Mouse (Mus musculus) NIH3T3 (cell line): ENCODE measurements around the gene Mfsd11.
"Not testable (repeated sequence)": the region's sequence is repeated elsewhere in the genome, so short reads cannot be mapped to it uniquely, and the experiment has no call there.

Source experiments
- DNase-seq: peaks from one replicate; pipeline ENCODE4 v3.0.0-alpha.2; 2012; ENCODE audit warnings: low read depth

The Mfsd11 gene

DNA sequence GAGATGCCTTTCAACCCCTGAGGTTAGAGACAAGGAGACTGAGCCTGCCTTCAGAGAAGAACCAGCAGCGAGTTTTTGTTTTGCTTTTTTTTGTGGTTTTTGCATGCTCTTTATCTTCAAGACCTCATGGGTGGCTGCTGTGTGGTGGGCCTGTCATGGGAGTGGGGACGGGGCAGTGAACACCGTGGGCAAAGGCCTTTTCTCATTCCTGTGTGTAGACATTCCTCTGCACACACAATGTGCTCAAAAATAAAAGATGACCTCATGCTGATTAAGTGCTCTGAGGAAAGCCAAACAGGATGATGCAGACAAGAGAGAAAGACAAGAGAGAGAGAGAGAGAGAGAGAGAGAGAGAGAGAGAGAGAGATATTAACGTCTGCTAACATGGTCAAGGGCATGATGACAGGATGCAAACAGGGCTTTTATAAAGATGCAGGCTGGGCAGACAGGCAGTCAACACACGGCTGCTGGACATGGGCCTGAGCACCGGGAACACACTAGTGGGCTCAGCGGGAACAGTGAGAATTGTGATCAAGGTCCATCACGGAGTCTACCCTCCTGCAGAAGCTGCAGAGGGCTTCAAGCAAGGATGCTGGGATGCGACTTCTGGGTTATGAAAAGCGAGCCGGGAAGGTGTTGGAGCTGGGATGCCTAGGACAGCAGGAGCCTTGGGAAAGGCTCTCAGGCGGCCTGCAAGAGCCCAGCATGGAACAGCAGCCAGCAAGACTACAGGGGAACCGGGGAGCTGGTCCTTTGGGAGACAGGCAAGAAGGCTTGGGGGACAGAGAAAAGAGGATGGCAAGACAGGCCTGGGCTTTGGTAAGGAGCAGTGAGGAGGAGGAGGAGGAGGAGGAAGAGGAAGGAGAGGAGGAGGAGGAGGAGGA, 30.9 kb upstream of the Mfsd11 start:
- DNase-seq: peak; percentile 71

DNA sequence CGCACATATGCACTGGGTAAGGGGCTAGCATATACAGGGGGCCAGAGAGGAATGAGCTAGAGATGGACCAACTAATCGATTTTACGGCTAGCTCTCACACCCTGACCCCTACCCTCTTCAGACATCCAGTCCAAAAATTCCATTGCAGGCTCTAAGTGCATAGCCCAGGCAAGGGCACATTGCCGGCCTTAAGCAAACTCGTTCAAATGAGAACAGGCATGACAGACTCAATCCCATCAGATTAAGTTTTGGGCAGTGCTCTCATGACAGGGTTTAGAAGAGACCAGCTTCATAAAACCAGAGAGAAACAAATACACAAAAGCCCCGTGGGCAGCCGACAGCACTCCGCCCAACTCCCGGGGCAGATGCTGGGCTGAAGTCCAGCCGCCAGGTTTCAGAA, 30.0 kb upstream of the Mfsd11 start:
- DNase-seq: peak; percentile 74

DNA sequence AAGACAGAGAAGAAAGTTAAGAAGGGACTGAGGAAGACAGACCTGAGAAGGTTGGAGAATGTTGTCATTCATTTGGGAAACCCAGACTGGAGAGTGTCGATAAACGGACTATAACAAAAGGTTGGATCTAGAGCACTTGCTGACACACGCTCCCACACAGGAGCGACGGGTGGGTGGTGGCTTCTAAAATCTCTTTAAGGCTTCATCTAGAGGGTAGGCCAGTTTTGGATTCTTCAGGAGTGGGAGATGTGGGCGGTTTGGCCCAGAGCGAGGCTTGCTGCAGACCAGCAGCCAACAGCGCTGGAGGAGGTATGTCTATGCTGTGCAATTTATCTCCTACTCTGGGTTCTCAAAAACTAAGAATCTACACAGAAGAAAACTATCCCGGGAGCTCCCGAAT, 29.6 kb upstream of the Mfsd11 start:
- DNase-seq: no peak

DNA sequence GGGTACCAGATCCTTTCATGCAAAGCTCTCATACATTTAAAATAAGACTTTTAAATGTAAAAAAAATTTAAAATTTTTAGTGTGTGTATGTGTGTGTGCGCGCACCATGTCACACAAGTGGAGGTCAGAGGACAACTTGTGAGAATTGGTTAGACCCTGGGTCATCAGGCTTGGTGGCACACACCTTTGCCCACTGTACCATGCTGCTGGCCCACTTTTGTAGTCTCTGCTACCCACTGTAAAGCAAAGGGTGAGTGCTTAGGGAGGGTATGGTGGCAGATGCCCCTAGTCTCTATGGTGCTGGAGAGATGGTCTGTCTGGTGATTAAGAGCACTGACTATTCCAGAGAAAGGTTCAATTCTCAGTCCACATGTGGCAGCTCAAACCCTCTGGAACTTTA, 29.0 kb upstream of the Mfsd11 start:
- DNase-seq: no peak

DNA sequence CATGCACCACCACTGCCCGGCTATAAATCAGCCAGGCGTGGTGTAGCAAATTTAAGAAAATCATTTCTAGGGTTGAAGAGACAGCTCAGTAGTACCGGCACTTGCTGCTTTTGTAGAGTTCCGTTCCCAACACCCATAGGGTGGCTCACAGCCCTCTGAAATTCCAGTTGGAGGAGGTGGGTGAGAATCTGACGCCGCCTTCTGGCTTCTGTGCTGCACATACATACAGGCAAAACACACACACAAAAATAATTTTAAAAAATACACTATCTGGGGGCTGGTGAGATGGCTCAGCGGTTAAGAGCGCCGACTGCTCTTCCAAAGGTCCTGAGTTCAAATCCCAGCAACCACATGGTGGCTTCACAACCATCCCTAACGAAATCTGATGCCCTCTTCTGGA, 28.4 kb upstream of the Mfsd11 start:
- not testable (repeated sequence) for DNase-seq

DNA sequence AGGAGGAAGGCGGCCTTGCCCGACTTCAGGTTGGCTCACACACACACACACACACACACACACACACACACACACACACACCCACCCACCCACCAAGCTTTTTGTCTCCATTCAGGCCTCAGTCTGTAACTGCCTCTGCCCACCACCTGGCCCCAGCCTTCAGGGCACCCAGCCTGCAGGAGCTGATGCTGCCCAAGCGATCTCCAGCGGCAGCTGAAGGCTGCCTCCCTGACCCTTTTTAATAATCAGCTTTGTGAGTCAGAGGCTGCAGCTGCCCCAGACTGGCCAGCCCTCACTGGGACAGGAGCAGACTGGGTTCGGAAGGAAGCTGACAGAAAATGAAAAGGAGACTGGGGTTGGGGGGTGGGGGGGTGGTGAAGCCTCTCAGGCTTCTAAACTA, 27.0 kb upstream of the Mfsd11 start:
- DNase-seq: peak; percentile 57

DNA sequence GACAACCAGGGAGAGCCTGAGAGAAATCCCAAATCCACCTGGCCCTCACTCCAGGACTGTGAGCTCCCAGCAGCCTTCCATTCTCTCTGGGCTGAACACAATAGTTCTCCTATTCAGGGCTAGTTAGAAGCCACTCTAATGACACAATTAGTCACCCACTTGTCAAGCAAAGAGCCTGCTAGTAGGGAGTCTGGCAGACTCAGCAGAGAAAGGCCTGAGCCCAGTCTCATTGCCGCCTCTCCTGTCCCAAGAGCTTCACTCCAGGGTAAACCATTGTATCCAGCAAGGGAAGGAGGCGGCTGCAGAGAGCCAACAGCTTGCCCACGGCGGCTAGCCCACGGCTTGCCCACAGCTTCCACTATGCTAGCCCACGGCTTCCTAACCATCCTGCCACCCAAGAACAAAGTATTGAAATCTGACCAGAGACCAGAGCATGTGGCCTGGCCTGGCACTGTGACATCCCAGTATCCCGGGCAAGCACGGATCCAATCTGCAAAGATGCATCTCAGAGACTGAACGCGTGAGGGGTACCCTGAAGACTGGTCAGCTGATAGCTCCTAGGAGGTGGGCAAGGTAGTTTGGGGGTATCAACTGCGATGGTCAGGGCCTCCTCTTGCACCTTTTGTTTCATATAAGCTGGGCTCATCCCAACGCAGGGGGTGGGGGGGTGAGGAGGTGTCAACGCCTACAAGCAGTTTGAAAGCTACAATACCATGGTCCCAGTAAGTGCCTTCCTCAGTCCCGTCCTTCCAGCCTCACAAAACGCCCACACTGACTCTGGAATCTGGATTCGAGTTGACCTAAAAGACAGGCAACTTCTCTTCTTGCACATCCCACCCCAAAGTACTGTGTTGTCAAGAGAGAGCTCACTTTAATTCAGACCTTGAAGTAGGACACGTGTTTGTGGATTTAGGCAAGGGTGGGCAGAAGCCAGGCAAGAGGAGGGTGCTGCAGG, 25.4 kb upstream of the Mfsd11 start:
- no peak for DNase-seq

DNA sequence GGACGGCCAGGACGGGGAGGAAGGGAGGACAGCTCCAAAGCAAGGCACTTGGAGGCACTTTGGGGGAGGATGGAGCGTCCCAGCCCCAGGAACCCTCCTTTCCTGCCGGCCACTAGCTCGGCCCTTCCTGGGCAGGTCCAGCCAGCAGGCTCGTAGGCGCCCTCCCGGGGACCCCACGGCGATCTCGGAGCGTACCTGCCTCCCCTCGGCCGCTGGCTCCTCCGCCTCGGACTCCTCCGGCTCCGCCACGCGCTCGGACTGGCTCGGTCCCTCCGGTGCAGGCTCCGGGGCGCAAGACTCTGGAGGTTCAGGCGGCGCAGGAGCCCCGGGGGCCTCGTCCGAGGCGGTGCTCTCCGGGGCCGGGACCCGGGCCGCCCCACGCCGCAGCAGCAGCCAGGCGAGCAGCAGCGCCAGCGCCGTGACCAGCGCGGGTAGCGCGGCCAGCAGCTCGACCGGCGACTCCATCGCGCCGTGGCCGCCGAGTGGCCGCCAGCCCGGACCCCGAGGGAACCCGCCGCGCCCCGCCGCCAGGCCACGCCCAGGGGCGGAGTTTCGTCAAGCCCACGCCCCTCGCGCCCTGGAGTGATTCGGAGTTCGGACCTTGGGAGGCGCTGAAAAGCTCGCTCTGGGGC, 24.6 kb upstream of the Mfsd11 start, which contains the start of gene Mxra7:
TSS of gene Mxra7 (minus strand) at position 513 of the 632 bp plus-strand sequence.
- peak; percentile 93 for DNase-seq

DNA sequence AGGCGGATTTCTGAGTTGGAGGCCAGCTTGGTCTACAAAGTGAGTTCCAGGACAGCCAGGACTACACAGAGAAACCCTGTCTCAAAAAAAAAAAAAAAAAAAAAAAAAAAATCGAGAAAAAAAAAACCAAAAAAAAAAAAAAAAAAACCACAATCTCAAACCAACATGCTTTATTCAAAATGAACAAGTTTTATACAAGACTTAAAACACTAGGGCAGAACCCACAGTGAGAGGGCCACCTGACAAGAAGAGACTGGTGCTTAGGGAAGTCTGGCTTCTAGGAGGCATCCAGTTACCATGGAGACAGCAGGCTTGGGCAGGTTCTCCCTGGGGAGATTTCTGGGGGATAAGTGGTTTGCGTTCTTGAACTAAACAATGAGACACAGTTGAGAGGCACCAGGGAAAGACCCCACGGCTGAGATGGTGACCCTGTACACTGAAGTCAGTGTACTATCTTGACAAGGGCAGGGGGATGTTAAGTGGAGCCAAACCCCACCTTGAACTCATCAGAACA, 20.0 kb upstream of the Mfsd11 start:
- no peak for DNase-seq

DNA sequence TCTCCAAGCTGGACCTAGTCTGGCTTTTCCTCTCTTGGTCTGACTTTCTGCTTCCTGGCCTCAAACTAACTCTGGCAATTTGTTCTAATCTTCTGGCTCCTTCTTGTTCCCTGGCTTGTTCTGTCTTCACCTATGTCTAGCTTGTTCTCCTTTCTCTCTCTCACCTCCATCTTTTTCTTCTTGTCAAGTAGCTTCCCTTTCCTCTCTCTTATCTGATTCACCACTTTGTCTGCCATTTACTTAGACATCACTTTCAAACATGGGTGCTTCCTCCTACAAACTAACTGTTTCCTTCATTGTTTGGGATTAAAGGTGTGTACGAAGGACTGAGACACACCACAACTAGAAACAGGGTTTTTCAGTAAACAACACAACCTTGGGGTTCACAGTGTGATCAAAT, 17.3 kb upstream of the Mfsd11 start:
- DNase-seq: no peak

DNA sequence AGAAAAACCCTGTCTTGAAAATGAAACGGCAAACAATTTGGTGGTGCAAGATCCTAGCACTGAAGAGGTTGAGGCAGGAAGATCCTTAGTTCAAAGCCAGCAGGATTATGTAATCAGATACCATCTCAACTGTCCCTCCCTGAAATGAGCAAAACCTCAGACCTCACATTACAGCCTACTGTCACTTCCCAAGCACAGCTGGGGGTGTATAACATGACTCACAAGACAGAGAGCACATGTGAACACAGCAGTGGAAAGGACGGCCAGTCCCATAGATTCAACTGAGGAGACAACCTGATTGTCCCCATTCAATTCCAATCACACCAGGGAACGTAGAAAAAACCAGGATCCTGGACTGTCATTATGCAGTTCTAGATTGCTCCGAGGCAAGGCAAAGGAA, 16.0 kb upstream of the Mfsd11 start:
- DNase-seq: no peak

DNA sequence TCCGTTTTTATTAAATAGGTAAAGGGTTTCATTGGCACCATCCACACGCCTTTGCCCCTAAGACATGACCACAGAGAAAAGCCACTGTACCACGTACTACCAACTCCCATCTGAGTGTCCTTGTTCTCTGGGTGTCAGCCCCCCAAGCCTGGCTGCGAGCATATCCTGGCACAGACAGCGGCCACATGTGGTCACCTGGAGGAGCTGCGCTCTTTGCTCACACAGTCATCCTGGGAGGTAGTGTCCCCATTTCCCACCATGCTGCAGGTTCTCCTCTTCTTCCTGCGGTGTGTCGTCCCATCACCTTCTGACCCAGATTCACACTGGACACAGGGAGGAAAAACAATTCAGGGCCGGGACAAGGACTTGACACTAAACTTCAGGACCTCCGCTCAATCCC, 14.8 kb upstream of the Mfsd11 start:
- DNase-seq: no peak

DNA sequence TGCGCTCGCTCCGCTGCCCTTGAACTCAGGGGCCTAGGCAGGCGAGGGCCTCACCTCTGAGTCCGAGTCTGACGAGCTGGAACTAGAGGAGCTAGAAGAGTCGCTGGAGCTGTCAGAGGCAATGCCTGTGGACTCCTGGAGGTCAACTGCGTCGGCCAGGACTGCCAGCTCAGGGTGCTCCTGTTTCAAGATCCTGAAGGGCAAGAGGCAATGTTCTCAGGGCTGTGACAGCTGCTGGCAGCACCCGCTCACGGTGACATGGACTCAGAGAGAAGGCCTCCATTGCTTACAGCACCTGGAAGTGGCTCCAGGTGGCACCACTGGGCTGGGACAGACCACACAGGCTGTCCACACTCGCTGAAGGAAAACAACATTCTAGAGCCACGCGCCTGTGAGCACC, 13.3 kb upstream of the Mfsd11 start:
- DNase-seq: no peak

DNA sequence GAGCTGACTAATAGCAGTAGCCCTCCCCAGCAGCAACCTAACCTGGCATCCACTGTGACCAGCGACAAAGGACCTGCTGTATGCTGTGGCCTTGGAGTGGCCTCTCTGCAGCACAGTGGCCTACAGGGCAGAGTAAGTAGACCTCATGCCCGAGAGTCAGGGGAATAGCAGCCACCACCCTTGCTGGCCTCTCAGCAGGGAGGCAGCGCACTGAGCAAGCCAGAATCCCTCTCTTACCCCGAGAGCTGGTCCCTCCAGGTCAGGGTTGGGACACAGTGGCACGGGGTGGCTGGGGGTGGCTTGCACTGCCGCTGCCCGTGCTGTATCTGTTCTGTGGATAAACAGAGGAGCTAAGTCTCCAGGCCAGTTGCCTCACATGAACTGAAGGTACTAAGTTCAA, 12.6 kb upstream of the Mfsd11 start:
- DNase-seq: no peak

DNA sequence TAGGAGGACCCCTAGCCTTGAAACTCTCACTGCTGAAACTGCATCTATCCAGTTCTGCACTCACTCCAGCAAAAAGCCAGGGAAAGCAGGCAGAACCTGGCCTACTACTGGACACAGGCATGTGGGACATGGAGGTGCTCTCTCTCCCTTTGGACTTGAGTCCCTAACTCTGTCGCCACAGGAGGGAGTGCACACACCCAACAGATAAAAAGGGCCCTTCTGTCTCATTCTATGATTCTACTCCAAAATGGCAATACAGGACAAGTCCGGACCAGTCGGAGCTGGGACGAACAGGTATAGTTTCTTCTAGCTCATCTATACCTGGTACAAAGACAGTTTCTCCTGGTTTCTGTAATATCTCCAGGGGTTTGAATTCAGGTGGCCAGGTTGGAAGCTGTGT, 11.5 kb upstream of the Mfsd11 start:
- no peak for DNase-seq

DNA sequence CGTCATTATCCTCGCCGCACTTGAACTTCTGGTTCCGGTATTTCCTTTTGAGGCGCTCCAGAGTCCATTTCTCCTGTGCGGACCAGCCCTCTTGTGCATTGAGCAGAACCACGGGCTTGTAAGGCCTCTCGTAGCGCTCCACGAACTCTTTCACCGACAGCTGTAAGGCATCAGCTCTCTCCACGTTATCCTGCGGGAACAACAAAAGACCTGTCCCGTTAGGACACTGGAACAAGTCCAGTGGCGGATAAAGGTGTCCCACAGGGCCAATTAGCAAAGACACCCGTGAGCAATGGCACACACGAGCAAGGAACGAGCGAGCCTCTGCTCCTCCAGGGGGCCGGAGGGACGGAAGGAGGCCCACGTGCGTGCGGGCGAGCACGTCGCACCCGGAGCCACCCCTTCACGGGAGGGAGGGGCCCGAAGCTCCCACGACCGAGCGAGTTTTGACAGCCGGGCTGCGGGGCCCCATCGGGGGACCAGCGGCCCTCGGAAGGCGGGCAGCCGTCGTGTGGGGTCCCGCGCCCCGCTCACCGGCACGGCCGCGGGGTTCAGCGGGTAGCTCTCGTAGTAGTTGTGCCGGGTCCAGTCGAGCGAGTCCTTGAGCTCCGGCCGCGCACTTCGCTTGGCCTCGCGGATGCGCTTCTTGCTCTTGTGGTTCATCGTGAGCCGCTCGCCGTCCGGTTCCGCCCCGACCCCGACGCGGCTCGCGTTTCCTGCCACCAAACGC, 9.5 kb upstream of the Mfsd11 start:
- peak; percentile 69 for DNase-seq

DNA sequence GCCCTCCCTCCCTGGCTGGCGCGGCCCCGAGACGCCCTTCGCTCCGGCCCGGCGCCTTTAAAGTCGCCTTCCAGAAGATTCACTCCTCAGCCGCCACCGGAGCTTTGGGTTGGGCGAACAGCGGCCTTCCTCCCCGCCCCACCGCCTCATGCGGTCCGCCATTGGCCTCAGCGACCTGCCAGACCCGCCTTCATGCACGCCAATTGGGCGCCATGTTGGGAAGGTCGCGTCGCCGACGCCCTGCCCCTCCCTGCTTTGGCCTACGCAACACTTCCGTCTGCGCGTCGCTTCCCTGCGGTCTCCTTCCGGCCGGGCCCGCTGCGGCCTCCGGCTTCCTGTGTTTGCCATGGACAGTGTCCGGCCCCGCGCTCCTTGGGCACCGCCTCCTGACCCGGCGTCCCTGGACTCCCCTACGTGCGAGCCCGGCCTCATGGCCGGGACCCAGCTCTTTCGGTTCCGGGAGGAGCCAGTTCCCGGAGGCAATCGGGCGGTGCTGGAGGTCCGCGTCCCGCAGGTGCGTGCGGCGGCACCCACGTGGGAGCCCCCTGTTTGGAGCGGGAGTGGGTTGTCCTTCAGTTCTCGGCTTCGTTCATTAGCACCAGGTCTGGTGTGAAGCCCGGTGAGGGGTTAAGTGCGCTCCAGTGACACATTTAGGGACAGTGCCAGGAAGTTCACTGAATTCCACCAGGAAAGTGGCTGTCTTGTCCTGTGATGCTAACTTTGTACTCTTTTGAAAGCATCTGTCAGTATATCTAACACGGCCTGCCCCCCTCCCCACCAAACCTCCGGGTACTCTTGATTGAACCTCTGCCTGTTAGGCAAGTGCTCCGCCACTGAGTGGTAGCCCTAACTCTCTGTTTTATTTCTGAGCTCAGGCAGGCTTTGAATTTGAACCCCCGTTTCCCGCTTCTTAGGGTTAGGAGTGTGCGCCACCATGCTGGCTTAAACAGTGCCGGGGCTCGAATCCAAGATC, 8.7 kb upstream of the Mfsd11 start, which contains the start of the genes Mettl23 and Jmjd6:
TSS of gene Mettl23 (plus strand) at position 18 of the 973 bp plus-strand sequence.
TSS of gene Jmjd6 (minus strand) at position 189 of the 973 bp plus-strand sequence.
- peak; percentile 99 for DNase-seq

DNA sequence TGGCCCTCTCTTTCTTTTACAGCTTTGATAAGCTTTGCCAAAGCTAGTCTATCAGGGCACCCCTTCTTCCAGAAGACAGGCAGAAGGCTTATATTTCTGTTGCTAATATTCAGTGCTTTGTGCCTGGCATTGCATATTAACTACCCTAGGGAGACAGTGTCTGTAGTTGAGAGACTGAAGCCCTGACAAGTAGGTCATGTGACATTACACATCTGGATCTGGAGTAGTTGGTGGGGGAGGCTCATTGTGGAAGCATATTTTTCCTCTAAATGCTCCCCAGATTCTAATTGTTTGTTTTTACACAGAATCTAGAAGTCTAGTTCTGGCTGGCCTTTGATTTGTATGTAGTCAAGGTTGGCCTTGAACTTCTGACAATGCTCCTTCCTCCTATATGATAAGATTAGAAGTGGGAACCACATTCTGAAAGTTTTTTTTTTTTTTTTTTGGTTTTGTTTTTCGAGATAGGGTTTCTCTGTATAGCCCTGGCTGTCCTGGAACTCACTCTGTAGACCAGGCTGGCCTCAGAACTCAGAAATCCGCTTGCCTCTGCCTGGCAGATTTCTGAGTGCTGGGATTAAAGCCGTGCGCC, 5.6 kb upstream of the Mfsd11 start:
- DNase-seq: no peak

DNA sequence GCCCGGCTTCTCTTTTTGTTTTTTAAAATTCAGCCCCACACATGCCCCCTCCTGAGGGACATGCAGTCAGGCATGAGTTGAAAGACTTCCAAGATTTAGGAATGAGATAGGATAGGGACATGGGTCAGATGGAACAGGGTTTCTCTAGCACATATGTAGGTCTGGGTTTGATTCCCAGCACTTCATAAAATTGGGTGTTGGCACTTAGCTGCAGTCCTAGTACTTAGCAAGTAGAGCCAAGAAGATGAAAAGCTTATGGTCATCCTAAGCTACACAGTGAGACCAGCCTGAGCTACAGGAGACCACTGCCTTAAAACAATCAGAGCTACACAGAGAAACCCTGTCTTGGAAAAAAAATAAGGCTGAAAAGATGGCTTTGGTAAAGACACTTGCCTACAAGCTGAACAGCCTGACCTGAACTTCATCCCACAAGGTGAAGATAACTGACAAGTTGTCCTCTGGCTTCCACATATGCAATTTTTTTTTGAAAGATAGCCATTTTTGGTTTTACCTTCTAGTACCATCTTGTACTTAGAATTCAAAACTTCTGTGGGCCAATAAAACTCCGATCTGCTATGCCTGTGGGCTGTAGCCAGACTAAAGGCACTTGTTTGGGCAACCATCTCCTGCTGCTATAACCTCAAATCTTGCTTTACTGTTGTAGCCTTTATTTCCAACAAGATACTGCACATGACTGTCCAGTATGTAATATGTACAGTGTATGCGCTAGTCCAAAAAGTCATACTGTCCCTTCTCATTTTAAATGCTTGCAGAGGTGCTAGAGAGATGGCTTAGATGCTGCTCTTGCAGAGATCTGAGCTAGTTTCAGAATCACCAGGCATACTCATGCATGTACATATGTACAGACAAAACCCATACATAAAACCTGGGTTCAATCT, 4.8 kb upstream of the Mfsd11 start:
- no peak for DNase-seq
